8 mouse cellular contexts compared by ENCODE assay signal in the genomic region with DNA sequence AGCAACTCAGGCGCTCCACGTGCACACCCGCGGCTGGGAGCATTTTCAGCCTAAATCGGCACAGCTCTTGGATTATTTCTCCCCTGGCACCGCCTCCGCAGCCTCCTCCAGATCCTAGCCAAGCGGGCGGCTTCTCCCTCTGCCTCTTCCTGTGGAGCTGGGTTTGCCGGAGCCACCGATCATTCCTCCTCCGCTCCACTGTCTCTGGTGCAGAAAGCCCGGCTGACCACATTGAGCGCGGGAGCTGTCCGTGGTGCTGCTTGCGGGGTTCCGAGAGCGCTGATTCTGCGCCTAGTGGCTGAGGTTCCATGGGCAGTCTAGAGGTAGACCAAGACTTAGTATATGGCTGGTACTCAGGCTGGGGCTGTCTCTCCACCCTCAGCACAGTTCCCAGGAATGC. TPM values are rescaled to one million over a fixed set of nuclear protein-coding genes. Genes with fewer than 3 reads are reported as not detected.
DNase-seq lines count a peak whose midpoint lies in the region; ATAC-seq and TF ChIP-seq lines count a peak whose summit lies in the region.

No protein-coding gene starts in this region.

- H3K9ac ChIP-seq in limb, embryonic 11.5 days (ENCODE audit: low read length): no peak overlapping the region
- peak overlapping the region; percentile 19; the same call in 1 of the 2 replicates for H3K9ac ChIP-seq in midbrain, postnatal 0 days (replicated peaks; ENCODE audit: low read length, poor library complexity, severe bottlenecking)
- no peak overlapping the region for H3K9ac ChIP-seq in stomach, embryonic 15.5 days

- no peak for ATAC-seq in limb, embryonic 11.5 days (ENCODE audit: insufficient number of reproducible peaks, low FRiP score, low TSS enrichment, low read depth)
- ATAC-seq in midbrain, postnatal 0 days (ENCODE audit: low FRiP score): no peak
- ATAC-seq in stomach, embryonic 15.5 days (ENCODE audit: insufficient read depth, low FRiP score, low read depth): peak; percentile 42

- TF ChIP-seq CTCF in midbrain, postnatal 0 days (IDR thresholded peaks at IDR 0.05): peak; percentile 72

- no peaks in the 10 kb centered on the region for H3K36me3 ChIP-seq in limb, embryonic 11.5 days (ENCODE audit: control insufficient read depth, insufficient read depth, low read length)
- H3K36me3 ChIP-seq in midbrain, postnatal 0 days (ENCODE audit: insufficient read depth, low read length): peaks cover 26% of the 10 kb centered on the region
- H3K36me3 ChIP-seq in stomach, embryonic 15.5 days: no peaks in the 10 kb centered on the region

- H3K4me2 ChIP-seq in limb, embryonic 11.5 days (ENCODE audit: low read depth, severe bottlenecking): no peak overlapping the region
- peak overlapping the region; percentile 36 for H3K4me2 ChIP-seq in midbrain, postnatal 0 days (ENCODE audit: low read depth, low read length, poor library complexity, severe bottlenecking)
- H3K4me2 ChIP-seq in stomach, embryonic 15.5 days: peak overlapping the region; percentile 30

- H3K4me1 ChIP-seq in limb, embryonic 11.5 days (ENCODE audit: control insufficient read depth, insufficient read depth, low read length): 0 out of 2 replicates have a peak, but pooled peaks cover 2% of the 10 kb centered on the region
- peaks cover 18% of the 10 kb centered on the region for H3K4me1 ChIP-seq in midbrain, postnatal 0 days (ENCODE audit: insufficient read depth, low read length)
- H3K4me1 ChIP-seq in stomach, embryonic 15.5 days: peaks cover 9% of the 10 kb centered on the region; the same call in 1 of the 2 replicates

- no peak overlapping the region for H3K4me3 ChIP-seq in limb, embryonic 11.5 days (ENCODE audit: low read depth, low read length)
- H3K4me3 ChIP-seq in midbrain, postnatal 0 days (ENCODE audit: low read depth, low read length): peak overlapping the region; percentile 18
- H3K4me3 ChIP-seq in stomach, embryonic 15.5 days (replicated peaks): no peak overlapping the region

- no peaks in the 10 kb centered on the region for H3K9me3 ChIP-seq in limb, embryonic 11.5 days (ENCODE audit: control insufficient read depth, low read length)
- H3K9me3 ChIP-seq in midbrain, postnatal 0 days (ENCODE audit: low read length): no peaks in the 10 kb centered on the region
- H3K9me3 ChIP-seq in stomach, embryonic 15.5 days: no peaks in the 10 kb centered on the region

- peaks cover 45% of the 10 kb centered on the region for H3K27me3 ChIP-seq in limb, embryonic 11.5 days (ENCODE audit: control insufficient read depth, insufficient read depth, low read length)
- no peaks in the 10 kb centered on the region for H3K27me3 ChIP-seq in midbrain, postnatal 0 days (ENCODE audit: insufficient read depth, low read length)
- H3K27me3 ChIP-seq in stomach, embryonic 15.5 days (replicated peaks): peaks cover 48% of the 10 kb centered on the region

- whole genome bisulfite sequencing in limb, embryonic 11.5 days: 4% methylated on average over 20 of the region's 20 CpGs
- 3% methylated on average over 20 of the region's 20 CpGs for WGBS in midbrain, postnatal 0 days
- 2% methylated on average over 20 of the region's 20 CpGs for WGBS in stomach, embryonic 15.5 days

- DNase-seq in ovary, postnatal 10 days (ENCODE audit: low spot score): peak; percentile 80
- no peak for DNase-seq in ovary, adult 18-20 months (ENCODE audit: low spot score)
- peak; percentile 76 to 80 for DNase-seq in cerebellum, postnatal 25 days
- DNase-seq in gastrocnemius, adult 18-20 months (ENCODE audit: low spot score): peak; percentile 71
- peak; percentile 85 for DNase-seq in kidney, adult 18-20 months
- DNase-seq in limb, embryonic 11.5 days (ENCODE audit: low spot score): peak; percentile 97
- DNase-seq in midbrain, postnatal 0 days (ENCODE audit: low spot score): peak; percentile 79

- H3K27ac ChIP-seq in limb, embryonic 11.5 days (replicated peaks; ENCODE audit: low read depth, low read length): no peak overlapping the region
- H3K27ac ChIP-seq in midbrain, postnatal 0 days (ENCODE audit: low read depth, low read length): no peak overlapping the region
- H3K27ac ChIP-seq in stomach, embryonic 15.5 days: no peak overlapping the region

RNA-seq across cellular contexts. Expression of a gene that starts 4.6 kb away (rescaled TPM):
- under 1 TPM; 0.62 to 0.91 TPM for total RNA-seq in gastrocnemius, adult 18-20 months (2021)
- polyA plus RNA-seq in limb, embryonic 11.5 days (2014; fragmentation: Nextera tagmentation; extraction: Ambion mirVana): 1.4 and 1.5 TPM in 2 replicates
- 140 and 154 TPM in 2 replicates for total RNA-seq in midbrain, postnatal 0 days (2014; rRNA removed)
- 43.1 and 51.7 TPM in 2 replicates for polyA plus RNA-seq in midbrain, postnatal 0 days (2015; fragmentation: Nextera tagmentation; extraction: Ambion mirVana)
- polyA plus RNA-seq in stomach, embryonic 15.5 days (2015; fragmentation: Nextera tagmentation; extraction: Ambion mirVana): 4.1 and 4.6 TPM in 2 replicates

RNA-seq across cellular contexts. Expression of a gene that starts 10.0 kb away (rescaled TPM):
- total RNA-seq in gastrocnemius, adult 18-20 months (2021): 1 to 10 TPM; 9.6 to 9.8 TPM
- polyA plus RNA-seq in limb, embryonic 11.5 days (2014; fragmentation: Nextera tagmentation; extraction: Ambion mirVana): 27.7 and 27.9 TPM in 2 replicates
- 33.4 and 37.6 TPM in 2 replicates for total RNA-seq in midbrain, postnatal 0 days (2014; rRNA removed)
- 24.7 and 27.3 TPM in 2 replicates for polyA plus RNA-seq in midbrain, postnatal 0 days (2015; fragmentation: Nextera tagmentation; extraction: Ambion mirVana)
- polyA plus RNA-seq in stomach, embryonic 15.5 days (2015; fragmentation: Nextera tagmentation; extraction: Ambion mirVana): 24.3 and 25.5 TPM in 2 replicates

RNA-seq across cellular contexts. Expression of a gene that starts 15.2 kb away (rescaled TPM):
- 10 to 100 TPM; 12.6 to 14.2 TPM for total RNA-seq in gastrocnemius, adult 18-20 months (2021)
- 45.5 and 55.0 TPM in 2 replicates for polyA plus RNA-seq in limb, embryonic 11.5 days (2014; fragmentation: Nextera tagmentation; extraction: Ambion mirVana)
- 39.1 and 46.2 TPM in 2 replicates for total RNA-seq in midbrain, postnatal 0 days (2014; rRNA removed)
- polyA plus RNA-seq in midbrain, postnatal 0 days (2015; fragmentation: Nextera tagmentation; extraction: Ambion mirVana): 43.8 and 45.9 TPM in 2 replicates
- polyA plus RNA-seq in stomach, embryonic 15.5 days (2015; fragmentation: Nextera tagmentation; extraction: Ambion mirVana): 50.5 and 54.6 TPM in 2 replicates

RNA-seq across cellular contexts. Expression of a gene that starts 16.5 kb away (rescaled TPM):
- 10 to 100 TPM; 40.1 to 48.4 TPM for total RNA-seq in gastrocnemius, adult 18-20 months (2021)
- 13.3 and 15.0 TPM in 2 replicates for polyA plus RNA-seq in limb, embryonic 11.5 days (2014; fragmentation: Nextera tagmentation; extraction: Ambion mirVana)
- 155 and 236 TPM in 2 replicates for total RNA-seq in midbrain, postnatal 0 days (2014; rRNA removed)
- polyA plus RNA-seq in midbrain, postnatal 0 days (2015; fragmentation: Nextera tagmentation; extraction: Ambion mirVana): 50.0 and 54.3 TPM in 2 replicates
- polyA plus RNA-seq in stomach, embryonic 15.5 days (2015; fragmentation: Nextera tagmentation; extraction: Ambion mirVana): 46.6 and 48.3 TPM in 2 replicates

RNA-seq across cellular contexts. Expression of a gene that starts 18.0 kb away (rescaled TPM):
- not detected for total RNA-seq in gastrocnemius, adult 18-20 months (2021)
- 0.29 TPM in 1 of 2 replicates, not detected in the other for polyA plus RNA-seq in limb, embryonic 11.5 days (2014; fragmentation: Nextera tagmentation; extraction: Ambion mirVana)
- not detected in 2 replicates for total RNA-seq in midbrain, postnatal 0 days (2014; rRNA removed)
- 0.89 TPM in 1 of 2 replicates, not detected in the other for polyA plus RNA-seq in midbrain, postnatal 0 days (2015; fragmentation: Nextera tagmentation; extraction: Ambion mirVana)
- polyA plus RNA-seq in stomach, embryonic 15.5 days (2015; fragmentation: Nextera tagmentation; extraction: Ambion mirVana): not detected in 2 replicates
